Mouse (Mus musculus) heart, postnatal 0 days (tissue): ENCODE data around the gene Dync1li1.

ENCODE experiments used
- CTCF ChIP-seq: IDR thresholded peaks from 2 replicates; pipeline ENCODE4 v1.5.1; 2016; ENCODE audit warnings: antibody characterized with exemption, control low read depth, low read depth
- EP300 ChIP-seq: IDR thresholded peaks from 2 replicates; pipeline ENCODE4 v1.6.1; 2016; ENCODE audit warnings: antibody characterized with exemption, low read depth

DNA sequence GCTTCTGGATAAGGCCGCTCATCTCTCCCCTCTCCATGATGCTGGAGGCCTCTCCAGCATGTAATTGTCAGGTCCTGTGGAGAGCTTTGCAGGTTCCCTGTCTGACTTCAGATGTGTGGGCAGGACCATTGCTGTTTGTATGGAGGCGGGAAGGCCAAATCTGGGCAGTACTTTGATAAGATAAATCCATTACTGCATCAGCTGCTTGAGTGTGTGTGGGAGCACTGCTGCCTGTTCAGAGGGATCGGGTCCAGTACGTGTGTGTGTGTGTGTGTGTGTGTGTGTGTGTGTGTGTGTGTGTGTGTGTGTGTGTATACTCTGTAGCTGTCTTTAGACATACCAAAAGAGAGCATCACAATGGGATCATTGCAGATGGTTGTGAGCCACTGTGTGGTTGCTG lies 56.6 kb downstream of the Dync1li1 start:
- TF ChIP-seq CTCF (no peak), EP300 (no peak)
